13 mouse cellular contexts compared by ENCODE assay signal in the genomic region with DNA sequence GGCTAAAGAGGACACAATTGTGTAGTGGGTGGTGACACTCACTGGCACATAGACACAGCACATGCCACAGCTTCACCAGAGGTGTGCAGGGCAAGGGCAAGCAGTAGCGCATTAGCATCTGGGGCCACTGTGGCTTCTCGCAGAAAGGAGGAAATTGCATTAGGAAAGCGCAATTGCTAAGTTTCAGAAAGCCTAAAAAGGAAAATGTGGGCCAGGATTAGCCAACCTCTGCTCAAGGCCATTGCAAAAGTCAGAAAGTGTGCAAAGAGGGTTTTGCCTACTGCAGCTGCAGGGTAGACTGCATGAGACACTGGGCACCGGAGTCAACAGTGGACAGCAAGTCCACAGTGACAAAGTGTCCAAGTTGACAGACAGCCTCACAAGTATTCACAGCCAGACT.
"Had no signal": no experiment of that assay in that cellular context is flagged by ENCODE, and none has a peak within 500 bp of the region (broad histone marks: within the 10 kb centered on the region; RNA-seq: fewer than 3 reads in every experiment).

No protein-coding gene starts in this region.

- H3K4me2 ChIP-seq: liver, embryonic 11.5 days; lung, embryonic 15.5 days; neural tube, embryonic 13.5 days had no signal

- H3K4me1 ChIP-seq: lung, embryonic 15.5 days; midbrain, embryonic 10.5 days; neural tube, embryonic 13.5 days had no signal

- H3K9ac ChIP-seq: lung, embryonic 15.5 days; neural tube, embryonic 13.5 days had no signal

- H3K9me3 ChIP-seq: limb, embryonic 10.5 days; lung, embryonic 15.5 days; midbrain, embryonic 10.5 days; neural tube, embryonic 13.5 days had no signal

- DNase-seq: kidney, adult 18-20 months; kidney, postnatal 10 days; kidney, postnatal 4 days; midbrain, embryonic 14.5 days; thymus, postnatal 4 days had no signal

- H3K27ac ChIP-seq: left cerebral cortex, adult 2 months; limb, embryonic 10.5 days; lung, embryonic 15.5 days; macrophage; midbrain, embryonic 10.5 days; neural tube, embryonic 13.5 days; stomach, postnatal 0 days had no signal

- H3K27me3 ChIP-seq: lung, embryonic 15.5 days had no signal

- H3K36me3 ChIP-seq: limb, embryonic 10.5 days; lung, embryonic 15.5 days; midbrain, embryonic 10.5 days; neural tube, embryonic 13.5 days had no signal

- H3K4me3 ChIP-seq: left cerebral cortex, adult 2 months; limb, embryonic 10.5 days; lung, embryonic 15.5 days; midbrain, embryonic 10.5 days; neural tube, embryonic 13.5 days had no signal
